Mouse (Mus musculus) limb, embryonic 13.5 days (tissue): ENCODE measurements around the gene Ankrd28. TPM values are rescaled to one million over a fixed set of nuclear protein-coding genes. Genes with fewer than 3 reads are reported as not detected.
"Not testable (repeated sequence)": the region's sequence is repeated elsewhere in the genome, so short reads cannot be mapped to it uniquely, and the experiment has no call there.

Source experiments
- ATAC-seq: fragments of 200-750 bp; cut with Nextera tagmentation; 2 replicates; pipeline ENCODE4 v1.8.0; 2017; ENCODE audit warnings: low read depth, moderate number of reproducible peaks, moderate TSS enrichment; ENCODE audit not compliant: low FRiP score
- H3K27ac ChIP-seq: fragments of 300-500 bp; sonication (generic); 2 replicates; pipeline ENCODE4 v1.5.1; 2015; ENCODE audit warnings: inconsistent platforms, mild to moderate bottlenecking, moderate library complexity
- H3K27me3 ChIP-seq: fragments of 300-500 bp; sonication (generic); 2 replicates; pipeline ENCODE4 v1.6.1; 2015; ENCODE audit warnings: mild to moderate bottlenecking, inconsistent platforms
- H3K36me3 ChIP-seq: fragments of 300-500 bp; sonication (generic); 2 replicates; pipeline ENCODE4 v1.6.1; 2015; ENCODE audit warnings: inconsistent platforms, mild to moderate bottlenecking, moderate library complexity
- H3K4me1 ChIP-seq: fragments of 300-500 bp; sonication (generic); 2 replicates; pipeline ENCODE4 v1.6.1; 2015; ENCODE audit warnings: inconsistent platforms
- H3K4me2 ChIP-seq: fragments of 300-500 bp; sonication (generic); replicated peaks from 2 replicates; pipeline ENCODE4 v1.6.1; 2015; ENCODE audit warnings: inconsistent platforms, mild to moderate bottlenecking, moderate library complexity
- H3K4me3 ChIP-seq: fragments of 300-500 bp; sonication (generic); 2 replicates; pipeline ENCODE4 v1.5.1; 2015; ENCODE audit warnings: moderate library complexity, mild to moderate bottlenecking, inconsistent platforms
- H3K9ac ChIP-seq: fragments of 300-500 bp; sonication (generic); 2 replicates; pipeline ENCODE4 v1.6.1; 2015; ENCODE audit warnings: mild to moderate bottlenecking, inconsistent platforms
- H3K9me3 ChIP-seq: fragments of 300-500 bp; sonication (generic); 2 replicates; pipeline ENCODE4 v1.6.1; 2016; ENCODE audit warnings: inconsistent platforms
- WGBS: fragments of 180-500 bp; shearing (Covaris S2); methylation state at CpG from one replicate; pipeline ENCODE4 v1.1.7; 2015; 5-methylcytosine and 5-hydroxymethylcytosine counted together
- polyA plus RNA-seq: library from polyadenylated mRNA; unstranded; fragments of >200 nt; fragmentation: Nextera tagmentation; extraction: Ambion mirVana; gene quantifications from 2 replicates; pipeline ENCODE4 v1.2.1, GENCODE M21; 2015

Gene Ankrd28
- polyA plus RNA-seq, 1 experiment from 2014 or later = 9.6 TPM

- ATAC-seq = no peak
- Histone ChIP-seq H3K27ac (no peak overlapping the region; the same call in 1 of the 2 replicates), H3K9ac (no peak overlapping the region), H3K4me1 (peaks cover 14% of the 10 kb centered on the region), H3K4me2 (no peak overlapping the region), H3K4me3 (no peak overlapping the region), H3K36me3 (no peaks in the 10 kb centered on the region), H3K27me3 (no peaks in the 10 kb centered on the region), H3K9me3 (no peaks in the 10 kb centered on the region)
- WGBS = 48% methylated on average over 2 of the region's 2 CpGs
These were observed 43.5 kb downstream of the Ankrd28 start for GRCm38 (mm10) chr14:31786906-31787305.

- no peak overlapping the region for H3K27ac ChIP-seq
- no peaks in the 10 kb centered on the region for H3K9me3 ChIP-seq
- ATAC-seq = no peak
- H3K9ac ChIP-seq = no peak overlapping the region
- no peaks in the 10 kb centered on the region for H3K36me3 ChIP-seq
- no peak overlapping the region for H3K4me2 ChIP-seq
- H3K27me3 ChIP-seq = no peaks in the 10 kb centered on the region
- H3K4me1 ChIP-seq = peaks cover 26% of the 10 kb centered on the region
- no peak overlapping the region for H3K4me3 ChIP-seq
These were observed 44.8 kb downstream of the Ankrd28 start for GRCm38 (mm10) chr14:31785681-31786080.

DNA sequence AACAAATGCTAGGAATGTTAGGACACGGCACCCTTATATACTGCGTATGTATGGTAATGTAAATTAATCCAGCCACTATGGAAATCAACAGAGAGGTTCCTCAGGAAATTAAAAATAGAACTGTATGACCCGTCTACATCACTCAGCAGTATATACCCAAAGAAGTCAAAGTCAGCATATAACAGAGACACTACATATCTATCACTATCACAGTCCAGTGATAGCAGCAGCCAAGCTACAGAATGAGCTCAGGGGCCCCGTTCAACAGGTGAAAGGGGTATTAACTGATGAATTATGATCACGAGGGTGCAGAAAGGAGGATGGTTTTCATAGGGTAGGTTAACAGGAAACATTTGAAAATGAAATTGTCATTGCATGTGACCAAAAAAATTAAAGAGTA is 45.5 kb downstream of the Ankrd28 start:
- WGBS = 86% methylated on average over 5 of the region's 5 CpGs
- no peak overlapping the region for H3K27ac ChIP-seq

DNA sequence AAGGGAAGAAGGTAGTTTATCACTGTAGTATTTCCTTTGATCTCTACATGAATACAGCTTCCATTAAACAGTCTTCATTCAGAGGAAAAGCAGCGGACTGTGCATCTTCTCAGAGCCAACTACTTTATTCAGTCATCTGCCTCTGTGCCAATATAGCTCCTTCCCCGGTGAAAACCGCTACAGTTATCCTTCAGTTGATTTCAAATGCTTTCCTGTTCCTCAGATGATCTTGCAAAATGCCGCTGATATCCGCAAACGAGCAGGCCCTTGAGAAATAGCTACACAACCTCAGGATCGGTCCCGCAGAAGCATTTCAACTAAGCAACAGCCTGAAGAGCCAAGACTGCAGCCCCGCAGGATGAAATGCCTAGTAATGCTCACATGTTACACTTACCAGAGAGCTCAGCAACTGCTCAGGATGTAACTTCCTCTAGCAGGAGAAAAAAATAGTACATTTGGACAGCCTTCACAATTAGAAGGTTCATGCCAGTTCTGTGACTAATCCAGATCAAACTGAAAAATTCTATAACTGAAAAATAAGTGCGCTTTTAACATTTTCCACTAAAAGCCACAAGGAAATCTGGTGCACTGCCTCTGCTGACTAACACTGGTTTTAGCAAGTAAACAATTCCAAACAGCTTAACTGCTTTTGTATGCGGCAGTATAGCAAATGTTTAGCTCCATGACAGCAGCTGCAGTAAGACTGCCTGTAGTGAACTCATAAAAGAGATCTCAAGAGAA is 49.0 kb downstream of the Ankrd28 start:
- Histone ChIP-seq H3K27me3 (no peaks in the 10 kb centered on the region), H3K9ac (peak overlapping the region; percentile 60), H3K9me3 (no peaks in the 10 kb centered on the region), H3K4me1 (peaks cover 24% of the 10 kb centered on the region), H3K27ac (peak overlapping the region; percentile 79), H3K4me3 (peak overlapping the region; percentile 31), H3K4me2 (peak overlapping the region; percentile 60), H3K36me3 (no peaks in the 10 kb centered on the region)
- 23% methylated on average over 11 of the region's 11 CpGs for WGBS
- no peak for ATAC-seq

More for the DNA sequence above, 45.5 kb downstream of the Ankrd28 start:
- H3K9me3 ChIP-seq = no peaks in the 10 kb centered on the region
- no peaks in the 10 kb centered on the region for H3K27me3 ChIP-seq
- H3K9ac ChIP-seq = no peak overlapping the region
- no peak for ATAC-seq
- peaks cover 31% of the 10 kb centered on the region for H3K4me1 ChIP-seq
- H3K4me2 ChIP-seq = no peak overlapping the region
- no peak overlapping the region for H3K4me3 ChIP-seq
- no peaks in the 10 kb centered on the region for H3K36me3 ChIP-seq

GRCm38 (mm10) chr14:31780412-31781233 is 49.8 kb downstream of the Ankrd28 start:
- 35% methylated on average over 11 of the region's 11 CpGs for WGBS
- no peak for ATAC-seq
- Histone ChIP-seq H3K9ac (peak overlapping the region; percentile 60; the same call in 1 of the 2 replicates), H3K27ac (peak overlapping the region; percentile 79), H3K9me3 (no peaks in the 10 kb centered on the region), H3K27me3 (no peaks in the 10 kb centered on the region), H3K4me2 (peak overlapping the region; percentile 60), H3K4me3 (peak overlapping the region; percentile 31), H3K4me1 (peaks cover 24% of the 10 kb centered on the region), H3K36me3 (no peaks in the 10 kb centered on the region)

DNA sequence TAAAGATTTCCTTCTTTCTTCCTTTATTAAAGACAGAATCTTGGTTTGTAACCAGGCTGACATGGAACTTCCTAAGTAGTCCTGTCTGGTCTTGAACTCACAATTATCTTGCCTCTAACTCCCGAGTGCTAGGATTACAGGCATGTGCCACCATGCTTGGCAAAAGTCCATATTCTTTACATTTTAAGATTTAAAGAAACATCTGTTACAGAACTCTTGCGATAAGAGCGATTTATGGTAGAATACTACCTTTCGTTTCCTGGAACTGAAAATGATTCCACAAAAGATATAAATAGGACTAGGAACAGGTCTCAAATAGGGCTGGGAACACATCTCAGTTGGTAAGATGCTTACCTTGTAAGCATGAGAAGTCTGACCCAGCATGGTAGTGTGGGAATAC is 56.9 kb downstream of the Ankrd28 start:
- H3K27ac ChIP-seq = no peak overlapping the region
- peaks cover 11% of the 10 kb centered on the region for H3K4me1 ChIP-seq
- no peak for ATAC-seq
- no peaks in the 10 kb centered on the region for H3K27me3 ChIP-seq
- no peaks in the 10 kb centered on the region for H3K9me3 ChIP-seq
- H3K36me3 ChIP-seq = 0 out of 2 replicates have a peak, but pooled peaks cover 3% of the 10 kb centered on the region
- 78% methylated on average over 4 of the region's 4 CpGs for WGBS
- H3K9ac ChIP-seq = no peak overlapping the region
- H3K4me2 ChIP-seq = no peak overlapping the region
- no peak overlapping the region for H3K4me3 ChIP-seq

DNA sequence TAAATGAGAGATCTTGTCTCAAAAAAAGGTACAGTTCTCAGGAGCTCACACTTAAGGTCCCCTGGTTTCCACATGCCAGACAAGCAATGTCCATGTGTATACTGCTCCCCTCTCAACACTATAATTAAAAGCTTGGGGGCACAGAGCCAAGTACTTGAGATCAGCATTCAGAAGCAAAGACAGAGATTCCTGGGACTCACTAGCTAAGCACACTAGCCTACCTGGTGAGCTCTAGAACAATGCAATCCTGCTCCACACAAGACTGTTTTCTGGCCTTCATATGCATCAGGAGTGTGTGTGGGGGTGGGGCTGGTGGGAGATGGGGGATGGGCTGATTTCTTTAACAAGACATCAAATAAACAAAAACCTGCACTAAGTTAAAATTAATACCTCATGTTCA is 58.2 kb downstream of the Ankrd28 start:
- H3K27me3 ChIP-seq = no peaks in the 10 kb centered on the region
- ATAC-seq = no peak
- peaks cover 11% of the 10 kb centered on the region for H3K4me1 ChIP-seq
- H3K9ac ChIP-seq = no peak overlapping the region
- H3K4me3 ChIP-seq = no peak overlapping the region
- no peak overlapping the region; the same call in 1 of the 2 replicates for H3K27ac ChIP-seq
- H3K9me3 ChIP-seq = no peaks in the 10 kb centered on the region
- H3K36me3 ChIP-seq = 0 out of 2 replicates have a peak, but pooled peaks cover 3% of the 10 kb centered on the region
- no peak overlapping the region for H3K4me2 ChIP-seq

- Histone ChIP-seq H3K4me2 (no peak overlapping the region), H3K36me3 (peaks cover 1% of the 10 kb centered on the region), H3K9ac (no peak overlapping the region), H3K27ac (no peak overlapping the region), H3K4me1 (peaks cover 11% of the 10 kb centered on the region), H3K9me3 (no peaks in the 10 kb centered on the region), H3K4me3 (no peak overlapping the region), H3K27me3 (no peaks in the 10 kb centered on the region)
- WGBS = 81% methylated on average over 3 of the region's 3 CpGs
- no peak for ATAC-seq
These were observed 61.9 kb downstream of the Ankrd28 start for GRCm38 (mm10) chr14:31768531-31768930.

GRCm38 (mm10) chr14:31764083-31764482 is 66.4 kb downstream of the Ankrd28 start:
- 78% methylated on average over 2 of the region's 2 CpGs for WGBS
- no peak for ATAC-seq

DNA sequence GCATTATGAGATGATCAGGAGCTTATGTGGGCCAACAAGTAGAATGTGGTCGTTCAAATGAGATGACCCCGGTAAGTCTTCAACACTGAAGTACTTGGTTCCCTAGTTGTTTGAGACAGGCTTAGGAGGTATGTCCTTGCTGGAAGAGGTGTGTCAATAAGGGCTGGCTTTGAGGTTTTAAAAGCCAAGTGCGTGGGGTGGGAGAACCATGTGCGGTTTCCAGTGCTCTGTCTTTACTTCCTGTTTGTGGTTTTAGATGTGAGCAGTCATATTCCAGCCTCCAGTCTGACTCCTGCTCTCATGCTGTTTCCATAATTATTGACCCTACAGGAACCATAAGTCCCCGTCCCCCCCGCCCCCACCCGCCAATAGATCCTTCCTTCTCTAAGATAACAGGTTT is 68.7 kb downstream of the Ankrd28 start:
- H3K4me3 ChIP-seq = no peak overlapping the region
- H3K36me3 ChIP-seq = peaks cover 30% of the 10 kb centered on the region
- no peak overlapping the region for H3K27ac ChIP-seq
- H3K4me2 ChIP-seq = no peak overlapping the region
- no peaks in the 10 kb centered on the region for H3K9me3 ChIP-seq
- no peak for ATAC-seq
- 87% methylated on average over 7 of the region's 7 CpGs for WGBS
- no peaks in the 10 kb centered on the region for H3K4me1 ChIP-seq
- no peaks in the 10 kb centered on the region for H3K27me3 ChIP-seq
- no peak overlapping the region for H3K9ac ChIP-seq

More at GRCm38 (mm10) chr14:31764083-31764482, 66.4 kb downstream of the Ankrd28 start:
- H3K9ac ChIP-seq = no peak overlapping the region
- no peak overlapping the region for H3K4me3 ChIP-seq
- H3K4me1 ChIP-seq = no peaks in the 10 kb centered on the region
- no peak overlapping the region for H3K4me2 ChIP-seq
- no peak overlapping the region for H3K27ac ChIP-seq
- H3K27me3 ChIP-seq = no peaks in the 10 kb centered on the region
- H3K36me3 ChIP-seq = peaks cover 27% of the 10 kb centered on the region
- H3K9me3 ChIP-seq = no peaks in the 10 kb centered on the region

GRCm38 (mm10) chr14:31759195-31759594 is 71.3 kb downstream of the Ankrd28 start:
- Histone ChIP-seq H3K4me3 (no peak overlapping the region), H3K4me2 (no peak overlapping the region), H3K36me3 (peaks cover 39% of the 10 kb centered on the region), H3K27me3 (no peaks in the 10 kb centered on the region), H3K9me3 (no peaks in the 10 kb centered on the region), H3K27ac (no peak overlapping the region), H3K4me1 (no peaks in the 10 kb centered on the region), H3K9ac (no peak overlapping the region)
- ATAC-seq = no peak
- 92% methylated on average over 2 of the region's 2 CpGs for WGBS

GRCm38 (mm10) chr14:31758410-31758809 is 72.0 kb downstream of the Ankrd28 start:
- H3K4me3 ChIP-seq, H3K27ac ChIP-seq, H3K4me2 ChIP-seq, H3K9ac ChIP-seq, H3K27me3 ChIP-seq, H3K4me1 ChIP-seq, H3K9me3 ChIP-seq, ATAC-seq: not testable (repeated sequence)
- H3K36me3 ChIP-seq = peaks cover 39% of the 10 kb centered on the region
- WGBS = 96% methylated on average over 3 of the region's 3 CpGs
